Mouse (Mus musculus) liver, postnatal 0 days (tissue): Measurements from ENCODE around the gene Clpb.

ENCODE experiments used
- CTCF ChIP-seq: sonication (generic); IDR thresholded peaks from 2 replicates; pipeline ENCODE4 v1.5.1; 2016; ENCODE audit warnings: antibody characterized with exemption, low read depth
- EP300 ChIP-seq: IDR thresholded peaks from 2 replicates; pipeline ENCODE4 v1.6.1; 2016; ENCODE audit warnings: antibody characterized with exemption, low read depth, mild to moderate bottlenecking

- TF ChIP-seq EP300 (no peak), CTCF (no peak)
Observed at GRCm38 (mm10) chr7:101746559-101747334, 83.3 kb downstream of the Clpb start.
